Mouse (Mus musculus): Measurements from ENCODE around the gene Osgin1. TPM values are rescaled to one million over a fixed set of nuclear protein-coding genes. Genes with fewer than 3 reads are reported as not detected.

Osgin1 gene
- total RNA-seq, 2 experiments from 2014 or later = 9.3 to 19.7 TPM

GRCm38 (mm10) chr8:119452919-119453318, 19.0 kb downstream of the Osgin1 start:
- Histone ChIP-seq H3K4me3 (no peak overlapping the region), H3K27ac (no peak overlapping the region)
- no peak for TF ChIP-seq CTCF (IDR thresholded peaks at IDR 0.05)
- intact Hi-C loops (cut with DNase I) = no loop called here
- DNase-seq = no peak

GRCm38 (mm10) chr8:119456045-119456444, 22.1 kb downstream of the Osgin1 start:
- Histone ChIP-seq H3K4me3 (no peak overlapping the region; the same call in 1 of the 2 replicates), H3K27ac (peak overlapping the region; percentile 62)
- intact Hi-C loops (cut with DNase I) = no loop called here
- DNase-seq = peak; percentile 57
- TF ChIP-seq CTCF (IDR thresholded peaks at IDR 0.05) = no peak

GRCm38 (mm10) chr8:119459724-119460123, 25.8 kb downstream of the Osgin1 start:
- H3K27ac ChIP-seq = no peak overlapping the region
- no peak overlapping the region for H3K4me3 ChIP-seq
- TF ChIP-seq CTCF (IDR thresholded peaks at IDR 0.05) = no peak
- no peak for DNase-seq
- intact Hi-C loops (cut with DNase I) = no loop called here

GRCm38 (mm10) chr8:119461356-119461755, 27.4 kb downstream of the Osgin1 start:
- Histone ChIP-seq H3K27ac (no peak overlapping the region), H3K4me3 (no peak overlapping the region)
- intact Hi-C loops (cut with DNase I) = no loop called here
- DNase-seq = no peak
- no peak for TF ChIP-seq CTCF (IDR thresholded peaks at IDR 0.05)

GRCm38 (mm10) chr8:119463709-119464108, 29.8 kb downstream of the Osgin1 start:
- DNase-seq = no peak
- H3K4me3 ChIP-seq = no peak overlapping the region
- no peak for TF ChIP-seq CTCF (IDR thresholded peaks at IDR 0.05)
- intact Hi-C loops (cut with DNase I) = no loop called here
- no peak overlapping the region for H3K27ac ChIP-seq

GRCm38 (mm10) chr8:119466105-119466504, 32.2 kb downstream of the Osgin1 start:
- Histone ChIP-seq H3K4me3 (no peak overlapping the region), H3K27ac (no peak overlapping the region)
- DNase-seq = no peak
- no peak for TF ChIP-seq CTCF (IDR thresholded peaks at IDR 0.05)
- intact Hi-C loops (cut with DNase I) = no loop called here

- no peak overlapping the region for H3K27ac ChIP-seq
- intact Hi-C loops (cut with DNase I) = no loop called here
- DNase-seq = no peak
- no peak for TF ChIP-seq CTCF (IDR thresholded peaks at IDR 0.05)
- no peak overlapping the region for H3K4me3 ChIP-seq
These were observed 32.9 kb downstream of the Osgin1 start for GRCm38 (mm10) chr8:119466794-119467193.

- DNase-seq = peak; percentile 44
- Histone ChIP-seq H3K4me3 (no peak overlapping the region), H3K27ac (no peak overlapping the region)
- intact Hi-C loops (cut with DNase I) = no loop called here
- no peak for TF ChIP-seq CTCF (IDR thresholded peaks at IDR 0.05)
These were observed 34.2 kb downstream of the Osgin1 start for GRCm38 (mm10) chr8:119468091-119468490.

GRCm38 (mm10) chr8:119478684-119479083, 44.8 kb downstream of the Osgin1 start:
- TF ChIP-seq CTCF (IDR thresholded peaks at IDR 0.05) = no peak
- DNase-seq = no peak
- no peak overlapping the region for H3K27ac ChIP-seq
- no peak overlapping the region for H3K4me3 ChIP-seq
- intact Hi-C loops (cut with DNase I) = no loop called here

- no peak for TF ChIP-seq CTCF (IDR thresholded peaks at IDR 0.05)
- no peak for DNase-seq
- intact Hi-C loops (cut with DNase I) = no loop called here
These were observed 50.4 kb downstream of the Osgin1 start for GRCm38 (mm10) chr8:119484145-119484896.

GRCm38 (mm10) chr8:119487093-119487492, 53.2 kb downstream of the Osgin1 start:
- H3K4me3 ChIP-seq = no peak overlapping the region
- intact Hi-C loops (cut with DNase I) = no loop called here
- no peak overlapping the region for H3K27ac ChIP-seq
- TF ChIP-seq CTCF (IDR thresholded peaks at IDR 0.05) = no peak
- no peak for DNase-seq

More at GRCm38 (mm10) chr8:119484145-119484896, 50.4 kb downstream of the Osgin1 start:
- Histone ChIP-seq H3K4me3 (no peak overlapping the region), H3K27ac (no peak overlapping the region)

Other genes starting within 250 kb of the Osgin1 start
- 100 to 1,000 TPM; 132 to 151 TPM for gene Hsbp1, start 89.6 kb upstream of the Osgin1 start, total RNA-seq (2021)
- gene Mlycd, start 39.2 kb upstream of the Osgin1 start, total RNA-seq (2021) = 100 to 1,000 TPM in 1 of 2 experiments, 10 to 100 TPM in 1; 78.9 to 103 TPM
- gene Necab2, start 12.6 kb downstream of the Osgin1 start, total RNA-seq (2021) = not detected
- gene Slc38a8, start 67.6 kb downstream of the Osgin1 start, total RNA-seq (2021) = not detected
- gene Mbtps1, start 124.6 kb downstream of the Osgin1 start, total RNA-seq (2021) = 10 to 100 TPM; 28.6 to 28.7 TPM
- gene Hsdl1, start 141.1 kb downstream of the Osgin1 start, total RNA-seq (2021) = 10 to 100 TPM; 15.9 to 16.6 TPM
- gene Dnaaf1, start 141.1 kb downstream of the Osgin1 start, total RNA-seq (2021) = not detected
- 1 to 10 TPM; 5.2 to 6.6 TPM for gene Taf1c, start 171.1 kb downstream of the Osgin1 start, total RNA-seq (2021)
- not detected for gene Adad2, start 178.6 kb downstream of the Osgin1 start, total RNA-seq (2021)
- 10 to 100 TPM; 14.1 to 14.3 TPM for gene Kcng4, start 201.6 kb downstream of the Osgin1 start, total RNA-seq (2021)
- gene Wfdc1, start 232.2 kb downstream of the Osgin1 start, total RNA-seq (2021) = 10 to 100 TPM; 96.5 to 98.7 TPM